Mouse (Mus musculus) cerebellum, adult 8-10 months (tissue): Measurements from ENCODE around the gene Ddit4.
A peak's percentile ranks its signal among the peaks of the same experiment; 100 is the strongest.

Experiments used
- DNase-seq: peaks from one replicate; pipeline ENCODE4 v3.0.0; 2022

Gene Ddit4

DNA sequence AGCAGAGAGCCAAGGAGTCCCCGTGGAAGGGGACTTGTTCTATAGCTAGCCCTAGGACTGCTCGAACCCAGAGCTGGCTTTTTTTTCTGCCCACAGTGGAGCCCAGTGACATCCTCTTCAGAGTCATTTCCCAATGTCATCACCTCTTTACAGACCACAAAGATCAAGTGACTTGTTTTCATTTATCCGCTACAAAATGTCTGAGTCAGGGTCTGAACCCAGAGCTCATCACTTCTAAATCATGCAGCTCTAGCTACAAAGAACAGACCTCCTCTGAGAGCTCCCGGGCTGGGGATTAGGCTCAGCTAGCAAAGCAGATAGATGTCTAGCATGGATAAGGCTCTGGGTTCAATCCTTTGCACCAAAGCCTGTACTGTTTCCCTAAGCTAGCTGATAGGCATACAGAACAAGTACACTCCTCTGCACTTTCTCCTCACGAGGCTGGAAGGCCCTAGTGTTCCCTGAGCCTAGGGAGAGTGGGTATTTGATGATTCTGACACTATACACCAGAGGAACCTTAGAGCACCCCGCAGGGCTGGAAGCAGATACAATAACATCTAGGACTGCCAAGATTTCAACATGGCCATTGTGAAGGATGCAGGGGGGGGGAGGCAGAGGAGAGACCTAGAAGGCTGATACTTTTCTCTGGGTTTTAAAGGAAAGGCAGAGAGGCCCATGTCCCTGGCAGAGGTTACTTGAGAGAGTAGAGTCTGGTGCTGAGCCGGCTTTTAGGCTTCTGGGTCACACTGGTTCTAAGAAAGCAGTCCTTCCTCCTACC is 4.1 kb downstream of the Ddit4 start:
- no peak for DNase-seq

GRCm38 (mm10) chr10:59946362-59946761 is 5.3 kb downstream of the Ddit4 start:
- no peak for DNase-seq

DNA sequence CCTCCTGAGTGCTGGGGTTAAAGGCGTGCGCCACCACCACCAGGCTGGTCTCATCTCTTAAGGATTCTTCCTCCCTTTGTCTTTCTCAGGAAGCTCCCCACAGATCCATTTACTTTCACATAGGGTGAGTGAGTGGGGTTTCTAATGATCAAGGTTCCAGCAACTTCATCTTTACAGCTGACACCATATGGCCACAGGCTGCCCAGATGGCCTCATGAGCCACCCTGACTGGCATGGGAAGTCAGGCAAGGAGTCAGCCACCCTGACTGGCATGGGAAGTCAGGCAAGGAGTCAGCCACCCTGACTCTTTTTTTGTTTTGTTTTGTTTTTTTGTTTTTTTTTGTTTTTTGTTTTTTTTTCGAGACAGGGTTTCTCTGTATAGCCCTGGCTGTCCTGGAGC is 6.2 kb downstream of the Ddit4 start:
- DNase-seq, result no peak

- peak; percentile 63 for DNase-seq
These were observed 8.1 kb downstream of the Ddit4 start for GRCm38 (mm10) chr10:59943421-59943989.

GRCm38 (mm10) chr10:59942847-59943420 is 8.7 kb downstream of the Ddit4 start:
- DNase-seq, result peak; percentile 74

DNA sequence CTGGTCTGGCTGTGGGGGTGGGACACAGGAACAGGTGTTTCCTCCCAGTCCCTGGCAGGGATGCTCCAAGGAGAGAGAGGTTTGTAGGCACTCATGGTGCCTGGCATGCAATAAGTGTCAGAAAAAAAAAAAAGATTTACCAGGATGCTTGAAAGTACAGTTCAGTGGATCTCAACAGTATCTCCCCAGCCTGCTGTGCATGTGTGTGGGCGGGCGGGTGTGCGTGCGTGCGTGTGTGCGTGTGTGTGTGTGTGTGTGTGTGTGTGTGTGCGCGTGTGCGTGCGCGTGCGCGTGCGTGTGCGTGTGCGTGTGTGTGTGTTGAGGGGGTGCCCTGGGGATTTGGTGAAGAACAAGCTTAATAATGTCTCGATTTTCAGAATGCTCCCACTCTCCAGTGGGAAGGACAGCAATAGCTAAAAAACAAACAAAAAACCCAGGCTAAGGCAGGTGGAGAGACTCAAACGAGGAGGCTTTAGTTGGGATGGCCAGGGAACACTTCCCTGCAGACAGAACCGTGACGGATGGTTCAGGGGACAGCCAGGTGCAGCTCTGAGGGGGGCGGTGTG is 9.3 kb downstream of the Ddit4 start:
- DNase-seq, result peak; percentile 67

DNA sequence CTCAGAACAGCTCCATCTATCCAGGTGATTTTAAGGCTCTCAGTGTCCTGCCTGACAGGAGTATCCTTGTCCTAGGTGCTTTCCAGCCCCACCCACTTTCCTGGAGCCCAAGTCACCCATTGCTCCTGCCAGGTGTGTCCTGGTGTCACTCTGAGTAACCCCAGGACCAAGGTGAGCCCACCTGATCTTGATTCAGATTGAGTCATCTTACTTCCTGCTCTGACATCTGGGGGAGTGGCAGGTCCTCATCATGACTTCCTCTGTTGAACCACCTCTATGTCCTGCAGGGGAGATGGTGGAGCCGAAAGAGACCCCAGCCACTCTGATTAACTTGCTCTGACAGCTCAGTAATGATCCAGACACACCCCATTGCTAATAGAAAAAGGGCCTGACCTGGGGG is 12.6 kb downstream of the Ddit4 start:
- DNase-seq, result no peak

- no peak for DNase-seq
These were observed 13.0 kb downstream of the Ddit4 start for GRCm38 (mm10) chr10:59938662-59939061.

GRCm38 (mm10) chr10:59936058-59936856 is 15.4 kb downstream of the Ddit4 start:
- no peak for DNase-seq

- DNase-seq, result no peak
These were observed 17.6 kb downstream of the Ddit4 start for GRCm38 (mm10) chr10:59934039-59934438.

GRCm38 (mm10) chr10:59932521-59932920 is 19.1 kb downstream of the Ddit4 start:
- no peak for DNase-seq

GRCm38 (mm10) chr10:59930996-59931395 is 20.6 kb downstream of the Ddit4 start:
- no peak for DNase-seq

- DNase-seq, result no peak
These were observed 22.4 kb downstream of the Ddit4 start for GRCm38 (mm10) chr10:59929205-59929604.

- no peak for DNase-seq
These were observed 27.3 kb downstream of the Ddit4 start for GRCm38 (mm10) chr10:59924305-59924704.

GRCm38 (mm10) chr10:59923493-59923892 is 28.1 kb downstream of the Ddit4 start:
- DNase-seq, result no peak

- peak; percentile 56 for DNase-seq
These were observed 30.6 kb downstream of the Ddit4 start for GRCm38 (mm10) chr10:59920810-59921681.

DNA sequence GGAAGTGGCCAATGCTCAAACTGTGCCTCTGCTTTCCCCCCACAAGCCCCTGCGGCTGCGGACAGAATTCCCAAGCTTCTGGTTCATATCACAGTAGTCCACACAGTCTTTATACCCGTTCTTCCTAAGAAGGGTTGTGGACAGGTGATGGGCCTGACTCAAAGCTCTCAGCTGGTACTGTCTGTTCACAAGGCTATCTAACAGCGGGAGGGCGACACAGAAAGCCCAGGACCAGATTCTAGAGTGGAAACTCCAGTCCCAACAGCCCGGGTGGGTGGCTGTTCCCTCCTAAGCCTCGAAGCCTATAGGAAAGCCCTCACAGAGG is 31.2 kb downstream of the Ddit4 start:
- DNase-seq, result no peak

- DNase-seq, result no peak
These were observed 32.0 kb downstream of the Ddit4 start for GRCm38 (mm10) chr10:59919494-59920181.

GRCm38 (mm10) chr10:59918111-59918510 is 33.5 kb downstream of the Ddit4 start:
- no peak for DNase-seq

GRCm38 (mm10) chr10:59916649-59917048 is 35.0 kb downstream of the Ddit4 start:
- DNase-seq, result no peak

DNA sequence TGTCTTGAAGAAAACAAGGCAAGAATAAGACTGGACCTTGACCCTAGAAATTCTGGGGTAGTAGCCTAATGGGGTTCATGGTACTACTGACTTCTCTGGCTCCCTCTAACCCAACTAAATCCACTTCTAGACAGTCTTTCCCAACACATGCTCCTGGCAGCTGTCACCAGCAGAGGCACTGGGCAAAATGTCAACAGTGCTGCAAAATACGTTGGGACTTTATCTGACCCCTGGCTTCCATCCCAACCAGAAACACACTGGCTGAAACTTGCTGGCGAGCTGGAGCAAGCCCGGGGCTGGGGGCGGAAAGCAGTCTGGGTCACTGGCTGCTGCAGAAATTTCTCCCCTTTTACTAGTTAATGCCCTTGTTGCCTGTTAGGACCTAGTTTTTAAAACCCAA is 35.5 kb downstream of the Ddit4 start:
- no peak for DNase-seq
